Mouse (Mus musculus) liver, embryonic 14.5 days (tissue): ENCODE data around the gene Gm15127. TPM values are rescaled to one million over a fixed set of nuclear protein-coding genes. Genes with fewer than 3 reads are reported as not detected.
"Not testable (repeated sequence)": the region's sequence is repeated elsewhere in the genome, so short reads cannot be mapped to it uniquely, and the experiment has no call there.

ENCODE experiments used
- ATAC-seq: fragments of 200-750 bp; cut with Nextera tagmentation; 2 replicates; pipeline ENCODE4 v1.8.0; 2017; ENCODE audit warnings: moderate number of reproducible peaks, mild to moderate bottlenecking, moderate library complexity; ENCODE audit not compliant: insufficient read depth
- DNase-seq, 3 experiments: peaks; one replicate each; pipeline ENCODE4 v3.0.0-alpha.2; 2012 to 2013; ENCODE audit warnings: low read depth in 3 of 3, low spot score in 3 of 3
- H3K27ac ChIP-seq: fragments of 300-500 bp; sonication (generic); 2 replicates; pipeline ENCODE4 v1.5.1; 2014; ENCODE audit warnings: moderate library complexity, mild to moderate bottlenecking, control low read depth, inconsistent platforms
- H3K27me3 ChIP-seq: fragments of 300-500 bp; sonication (generic); 2 replicates; pipeline ENCODE4 v1.6.1; 2014; ENCODE audit warnings: mild to moderate bottlenecking, low read length, moderate library complexity; ENCODE audit not compliant: control insufficient read depth, insufficient read depth
- H3K36me3 ChIP-seq: fragments of 300-500 bp; sonication (generic); replicated peaks from 2 replicates; pipeline ENCODE4 v1.6.1; 2014; ENCODE audit warnings: low read depth; ENCODE audit not compliant: control insufficient read depth, insufficient read depth
- H3K4me1 ChIP-seq, 2 experiments: fragments of 200-500 bp in 1 of 2; fragments of 300-500 bp in 1 of 2; sonication (generic) in 1 of 2; replicated peaks; 2 replicates each; pipeline ENCODE4 v1.6.1; 2012 to 2014; ENCODE audit warnings: antibody characterized with exemption in 1 of 2, inconsistent platforms in 1 of 2, low read length in 1 of 2; ENCODE audit not compliant: control insufficient read depth in 2 of 2, insufficient read depth in 2 of 2
- H3K4me2 ChIP-seq: fragments of 300-500 bp; sonication (generic); 2 replicates; pipeline ENCODE4 v1.6.1; 2014; ENCODE audit warnings: low read depth, mild to moderate bottlenecking, control low read depth, moderate library complexity
- H3K4me3 ChIP-seq, 2 experiments: fragments of 200-500 bp in 1 of 2; fragments of 300-500 bp in 1 of 2; sonication (generic) in 1 of 2; 2 replicates each; pipeline ENCODE4 v1.5.1; 2012 to 2014; ENCODE audit warnings: low read depth in 2 of 2, low read length in 2 of 2, mild to moderate bottlenecking in 2 of 2, control low read depth in 1 of 2, inconsistent platforms in 1 of 2, moderate library complexity in 1 of 2; ENCODE audit not compliant: insufficient read depth in 1 of 2
- H3K9ac ChIP-seq: fragments of 300-500 bp; sonication (generic); replicated peaks from 2 replicates; pipeline ENCODE4 v1.6.1; 2014; ENCODE audit warnings: mild to moderate bottlenecking, control low read depth, moderate library complexity
- H3K9me3 ChIP-seq: fragments of 300-500 bp; sonication (generic); 2 replicates; pipeline ENCODE4 v1.6.1; 2016; ENCODE audit warnings: low read length, mixed read lengths; ENCODE audit not compliant: control insufficient read depth
- WGBS: fragments of 180-500 bp; shearing (Covaris S2); extraction: QIAGEN DNeasy Blood & Tissue Kit; methylation state at CpG from one replicate; pipeline ENCODE4 v1.1.7; 2014; ENCODE audit not compliant: insufficient replicate concordance; 5-methylcytosine and 5-hydroxymethylcytosine counted together
- polyA plus RNA-seq, 2 experiments: library from polyadenylated mRNA; depleted of rRNA in 1 of 2; stranded (reverse) in 1 of 2; unstranded in 1 of 2; fragments of >200 nt; fragmentation: Nextera tagmentation in 1 of 2; extraction: Ambion mirVana in 1 of 2; gene quantifications; 2 replicates each; pipeline versions ENCODE4 v1.2.1 to v1.2.3; 2012 to 2014

Gm15127 gene
- polyA plus RNA-seq (2012; rRNA removed) = not detected in 2 replicates
- not detected in 2 replicates for polyA plus RNA-seq (2014; fragmentation: Nextera tagmentation; extraction: Ambion mirVana)

DNA sequence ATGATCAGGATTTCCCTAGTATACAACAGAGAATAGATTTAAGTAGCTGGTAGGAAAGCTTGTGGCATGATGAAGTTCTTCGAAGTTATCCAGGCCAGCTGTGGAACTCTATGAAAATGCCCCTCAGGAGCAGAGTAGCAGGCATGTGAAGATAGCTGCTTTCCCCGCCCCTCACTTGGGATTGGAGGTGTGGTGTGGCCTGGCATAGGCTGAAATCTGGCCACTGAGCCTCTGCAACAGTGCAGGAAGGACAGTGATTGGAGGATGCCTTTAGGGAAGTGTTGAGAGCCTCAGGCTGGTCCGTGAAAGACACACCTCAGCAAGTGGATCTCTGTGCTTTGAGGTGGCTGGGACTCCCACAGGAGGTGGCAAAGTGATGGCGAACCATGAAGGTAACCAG, at the start of gene Gm15127:
TSS of gene Gm15127 (plus strand) at position 301 of the 400 bp plus-strand sequence.
- not testable (repeated sequence) for DNase-seq, H3K9me3 ChIP-seq, H3K4me2 ChIP-seq, H3K4me1 ChIP-seq, ATAC-seq, H3K9ac ChIP-seq, H3K27me3 ChIP-seq, H3K27ac ChIP-seq, H3K36me3 ChIP-seq, H3K4me3 ChIP-seq
- no CpG with 5 or more reads among the region's 4 CpGs for WGBS

DNA sequence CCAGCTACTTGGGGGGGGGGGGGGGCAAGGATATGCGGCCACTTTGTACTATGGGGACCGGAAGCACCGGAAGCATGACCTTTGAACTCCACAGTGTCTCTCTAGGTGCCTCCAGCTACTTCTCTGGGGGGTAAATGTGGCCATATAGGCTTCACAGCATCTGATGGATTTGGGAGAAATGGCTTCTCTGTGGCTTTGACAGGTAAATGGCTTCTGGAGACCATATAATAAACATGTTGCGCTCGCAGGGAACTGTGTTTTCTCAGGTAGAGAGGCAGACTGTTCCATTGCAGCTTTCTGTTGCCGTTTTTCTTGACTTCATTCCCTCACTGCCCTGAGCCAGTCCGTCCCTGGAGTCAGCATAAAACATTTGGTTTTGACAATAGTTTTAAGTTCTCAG, 48.3 kb upstream of the Gm15127 start, which contains the start of gene Gm8334:
TSS of gene Gm8334 (minus strand) at position 101 of the 400 bp plus-strand sequence.
- WGBS = 61% methylated on average over 2 of the region's 7 CpGs
- not testable (repeated sequence) for H3K36me3 ChIP-seq, H3K4me3 ChIP-seq, DNase-seq, H3K9me3 ChIP-seq, H3K27ac ChIP-seq, H3K4me1 ChIP-seq, ATAC-seq, H3K27me3 ChIP-seq, H3K4me2 ChIP-seq, H3K9ac ChIP-seq

- H3K4me2 ChIP-seq, H3K9ac ChIP-seq, ATAC-seq, H3K27ac ChIP-seq, H3K4me3 ChIP-seq, H3K4me1 ChIP-seq, H3K36me3 ChIP-seq, H3K9me3 ChIP-seq, H3K27me3 ChIP-seq, DNase-seq: not testable (repeated sequence)
- 14% methylated on average over 1 of the region's 1 CpGs for WGBS
Observed at GRCm38 (mm10) chrX:148676290-148676689, 12.9 kb downstream of the Gm15127 start.

Other genes with a start within 250 kb of the Gm15127 start
- not detected in 2 replicates for gene Gm15114, start 174.6 kb upstream of the Gm15127 start, polyA plus RNA-seq (2012; rRNA removed)
- gene Gm15114, start 174.6 kb upstream of the Gm15127 start, polyA plus RNA-seq (2014; fragmentation: Nextera tagmentation; extraction: Ambion mirVana) = not detected in 2 replicates
- gene Gm8334, start 48.4 kb upstream of the Gm15127 start, polyA plus RNA-seq (2012; rRNA removed) = not detected in 2 replicates
- gene Gm8334, start 48.4 kb upstream of the Gm15127 start, polyA plus RNA-seq (2014; fragmentation: Nextera tagmentation; extraction: Ambion mirVana) = not detected in 2 replicates
- gene Luzp4, start 194.0 kb downstream of the Gm15127 start, polyA plus RNA-seq (2012; rRNA removed) = not detected in 2 replicates
- not detected in 2 replicates for gene Luzp4, start 194.0 kb downstream of the Gm15127 start, polyA plus RNA-seq (2014; fragmentation: Nextera tagmentation; extraction: Ambion mirVana)